Mouse (Mus musculus) neural tube, embryonic 12.5 days (tissue): Measurements from ENCODE around the gene Gcnt2. TPM values are rescaled to one million over a fixed set of nuclear protein-coding genes. Genes with fewer than 3 reads are reported as not detected.
"Not testable (repeated sequence)": the region's sequence is repeated elsewhere in the genome, so short reads cannot be mapped to it uniquely, and the experiment has no call there.

ENCODE experiments used
- ATAC-seq: fragments of 200-750 bp; cut with Nextera tagmentation; 2 replicates; pipeline ENCODE4 v1.8.0; 2017; ENCODE audit warnings: low read depth, mild to moderate bottlenecking, moderate TSS enrichment, moderate library complexity; ENCODE audit not compliant: low FRiP score
- H3K27ac ChIP-seq: fragments of 300-500 bp; sonication (generic); 2 replicates; pipeline ENCODE4 v1.5.1; 2016
- H3K27me3 ChIP-seq: fragments of 300-500 bp; sonication (generic); replicated peaks from 2 replicates; pipeline ENCODE4 v1.6.1; 2016; ENCODE audit warnings: mild to moderate bottlenecking
- H3K36me3 ChIP-seq: fragments of 300-500 bp; sonication (generic); 2 replicates; pipeline ENCODE4 v1.6.1; 2016; ENCODE audit warnings: mild to moderate bottlenecking
- H3K4me1 ChIP-seq: fragments of 300-500 bp; sonication (generic); 2 replicates; pipeline ENCODE4 v1.6.1; 2016
- H3K4me2 ChIP-seq: fragments of 300-500 bp; sonication (generic); replicated peaks from 2 replicates; pipeline ENCODE4 v1.6.1; 2016; ENCODE audit warnings: mild to moderate bottlenecking
- H3K4me3 ChIP-seq: fragments of 300-500 bp; sonication (generic); 2 replicates; pipeline ENCODE4 v1.5.1; 2016
- H3K9ac ChIP-seq: fragments of 300-500 bp; sonication (generic); 2 replicates; pipeline ENCODE4 v1.6.1; 2016; ENCODE audit warnings: mild to moderate bottlenecking
- H3K9me3 ChIP-seq: fragments of 300-500 bp; sonication (generic); 2 replicates; pipeline ENCODE4 v1.6.1; 2016; ENCODE audit warnings: mild to moderate bottlenecking
- WGBS: fragments of 180-500 bp; shearing (Covaris S2); methylation state at CpG from one replicate; pipeline ENCODE4 v1.1.7; 2016; 5-methylcytosine and 5-hydroxymethylcytosine counted together
- polyA plus RNA-seq: library from polyadenylated mRNA; unstranded; fragments of >200 nt; fragmentation: Nextera tagmentation; extraction: Ambion mirVana; gene quantifications from 2 replicates; pipeline ENCODE4 v1.2.1, GENCODE M21; 2016

Gene Gcnt2
- polyA plus RNA-seq, 1 experiment from 2014 or later: 4.7 TPM

GRCm38 (mm10) chr13:40967609-40968008, 108.1 kb downstream of the Gcnt2 start:
- H3K4me2 ChIP-seq: no peak overlapping the region
- no peaks in the 10 kb centered on the region for H3K4me1 ChIP-seq
- no peak overlapping the region for H3K4me3 ChIP-seq
- H3K36me3 ChIP-seq: no peaks in the 10 kb centered on the region
- H3K27me3 ChIP-seq: no peaks in the 10 kb centered on the region
- no peak overlapping the region for H3K9ac ChIP-seq
- WGBS: 89% methylated on average over 10 of the region's 10 CpGs
- H3K27ac ChIP-seq: no peak overlapping the region
- ATAC-seq: no peak
- no peaks in the 10 kb centered on the region for H3K9me3 ChIP-seq

GRCm38 (mm10) chr13:40968564-40968963, 109.0 kb downstream of the Gcnt2 start:
- Histone ChIP-seq H3K4me1 (no peaks in the 10 kb centered on the region), H3K27me3 (no peaks in the 10 kb centered on the region), H3K27ac (no peak overlapping the region), H3K4me3 (no peak overlapping the region), H3K36me3 (no peaks in the 10 kb centered on the region), H3K9me3 (no peaks in the 10 kb centered on the region), H3K4me2 (no peak overlapping the region), H3K9ac (no peak overlapping the region)
- ATAC-seq: no peak
- WGBS: 78% methylated on average over 5 of the region's 5 CpGs

- Histone ChIP-seq H3K27ac (no peak overlapping the region), H3K4me1 (no peaks in the 10 kb centered on the region), H3K9me3 (no peaks in the 10 kb centered on the region), H3K27me3 (no peaks in the 10 kb centered on the region), H3K9ac (no peak overlapping the region), H3K4me3 (no peak overlapping the region), H3K4me2 (no peak overlapping the region), H3K36me3 (no peaks in the 10 kb centered on the region)
- ATAC-seq: no peak
- WGBS: 90% methylated on average over 4 of the region's 4 CpGs
Measured at GRCm38 (mm10) chr13:40969761-40970390, 110.3 kb downstream of the Gcnt2 start.

GRCm38 (mm10) chr13:40971261-40971660, 111.7 kb downstream of the Gcnt2 start:
- 93% methylated on average over 5 of the region's 5 CpGs for WGBS
- H3K4me2 ChIP-seq: no peak overlapping the region
- no peak for ATAC-seq
- no peaks in the 10 kb centered on the region for H3K4me1 ChIP-seq
- H3K36me3 ChIP-seq: no peaks in the 10 kb centered on the region
- H3K9me3 ChIP-seq: no peaks in the 10 kb centered on the region
- H3K27me3 ChIP-seq: no peaks in the 10 kb centered on the region
- no peak overlapping the region for H3K4me3 ChIP-seq
- H3K27ac ChIP-seq: no peak overlapping the region
- no peak overlapping the region for H3K9ac ChIP-seq

GRCm38 (mm10) chr13:40971831-40972230, 112.3 kb downstream of the Gcnt2 start:
- Histone ChIP-seq H3K4me1 (no peaks in the 10 kb centered on the region), H3K9ac (no peak overlapping the region), H3K27ac (no peak overlapping the region), H3K4me3 (no peak overlapping the region), H3K27me3 (no peaks in the 10 kb centered on the region), H3K4me2 (no peak overlapping the region), H3K9me3 (no peaks in the 10 kb centered on the region), H3K36me3 (no peaks in the 10 kb centered on the region)
- ATAC-seq: no peak
- WGBS: 72% methylated on average over 2 of the region's 2 CpGs

GRCm38 (mm10) chr13:40972976-40973375, 113.4 kb downstream of the Gcnt2 start:
- Histone ChIP-seq H3K4me1 (no peaks in the 10 kb centered on the region), H3K4me2 (no peak overlapping the region), H3K27ac (no peak overlapping the region), H3K36me3 (no peaks in the 10 kb centered on the region), H3K9ac (no peak overlapping the region), H3K27me3 (no peaks in the 10 kb centered on the region), H3K9me3 (no peaks in the 10 kb centered on the region), H3K4me3 (no peak overlapping the region)
- WGBS: 94% methylated on average over 5 of the region's 5 CpGs
- ATAC-seq: no peak

- H3K4me2 ChIP-seq: no peak overlapping the region
- no peak overlapping the region for H3K9ac ChIP-seq
- H3K36me3 ChIP-seq: no peaks in the 10 kb centered on the region
- no peak overlapping the region for H3K27ac ChIP-seq
- H3K4me3 ChIP-seq: no peak overlapping the region
- no peak for ATAC-seq
- H3K27me3 ChIP-seq: no peaks in the 10 kb centered on the region
- 13% methylated on average over 7 of the region's 7 CpGs for WGBS
- no peaks in the 10 kb centered on the region for H3K9me3 ChIP-seq
- H3K4me1 ChIP-seq: no peaks in the 10 kb centered on the region
Measured at GRCm38 (mm10) chr13:40977609-40978008, 118.1 kb downstream of the Gcnt2 start.

GRCm38 (mm10) chr13:40978652-40979051, 119.1 kb downstream of the Gcnt2 start:
- Histone ChIP-seq H3K27me3 (no peaks in the 10 kb centered on the region), H3K36me3 (no peaks in the 10 kb centered on the region), H3K4me3 (no peak overlapping the region), H3K4me2 (no peak overlapping the region), H3K9me3 (no peaks in the 10 kb centered on the region), H3K27ac (no peak overlapping the region), H3K4me1 (no peaks in the 10 kb centered on the region), H3K9ac (no peak overlapping the region)
- 83% methylated on average over 4 of the region's 4 CpGs for whole genome bisulfite sequencing
- no peak for ATAC-seq

- Histone ChIP-seq H3K9me3 (no peaks in the 10 kb centered on the region), H3K36me3 (no peaks in the 10 kb centered on the region), H3K27me3 (no peaks in the 10 kb centered on the region), H3K4me1 (no peaks in the 10 kb centered on the region), H3K4me2 (no peak overlapping the region), H3K27ac (no peak overlapping the region), H3K9ac (no peak overlapping the region), H3K4me3 (no peak overlapping the region)
- no peak for ATAC-seq
- WGBS: 62% methylated on average over 2 of the region's 2 CpGs
Measured at GRCm38 (mm10) chr13:40979321-40979720, 119.8 kb downstream of the Gcnt2 start.

- no peak for ATAC-seq
- WGBS: 95% methylated on average over 1 of the region's 1 CpGs
- Histone ChIP-seq H3K4me2 (no peak overlapping the region), H3K9me3 (no peaks in the 10 kb centered on the region), H3K36me3 (no peaks in the 10 kb centered on the region), H3K9ac (no peak overlapping the region), H3K4me1 (no peaks in the 10 kb centered on the region), H3K27ac (no peak overlapping the region), H3K27me3 (no peaks in the 10 kb centered on the region), H3K4me3 (no peak overlapping the region)
Measured at GRCm38 (mm10) chr13:40982759-40983158, 123.2 kb downstream of the Gcnt2 start.

- no peak for ATAC-seq
- no peaks in the 10 kb centered on the region for H3K36me3 ChIP-seq
- H3K27ac ChIP-seq: no peak overlapping the region
- H3K9ac ChIP-seq: no peak overlapping the region
- no peak overlapping the region for H3K4me2 ChIP-seq
- no peaks in the 10 kb centered on the region for H3K4me1 ChIP-seq
- H3K4me3 ChIP-seq: no peak overlapping the region
- no peaks in the 10 kb centered on the region for H3K27me3 ChIP-seq
- WGBS: 93% methylated on average over 5 of the region's 5 CpGs
- no peaks in the 10 kb centered on the region for H3K9me3 ChIP-seq
Measured at GRCm38 (mm10) chr13:40986081-40986480, 126.5 kb downstream of the Gcnt2 start.

GRCm38 (mm10) chr13:40987608-40988303, 128.2 kb downstream of the Gcnt2 start:
- not testable (repeated sequence) for H3K4me3 ChIP-seq, H3K9ac ChIP-seq, H3K27me3 ChIP-seq, H3K36me3 ChIP-seq, H3K4me1 ChIP-seq, ATAC-seq, H3K9me3 ChIP-seq, H3K27ac ChIP-seq, H3K4me2 ChIP-seq
- WGBS: 68% methylated on average over 4 of the region's 4 CpGs

GRCm38 (mm10) chr13:40988418-40988817, 128.9 kb downstream of the Gcnt2 start:
- H3K36me3 ChIP-seq: no peaks in the 10 kb centered on the region
- H3K27me3 ChIP-seq: no peaks in the 10 kb centered on the region
- no peak overlapping the region for H3K4me3 ChIP-seq
- H3K9me3 ChIP-seq: no peaks in the 10 kb centered on the region
- no peak for ATAC-seq
- no peak overlapping the region for H3K4me2 ChIP-seq
- H3K27ac ChIP-seq: no peak overlapping the region
- WGBS: 78% methylated on average over 2 of the region's 2 CpGs
- H3K9ac ChIP-seq: no peak overlapping the region
- no peaks in the 10 kb centered on the region for H3K4me1 ChIP-seq
